Mouse (Mus musculus) Muller cell, postnatal 12 days (primary cell): ENCODE results near the gene Gm20823.
"Not testable (repeated sequence)": the region's sequence is repeated elsewhere in the genome, so short reads cannot be mapped to it uniquely, and the experiment has no call there.

Source experiments
- DNase-seq: peaks from one replicate; pipeline ENCODE4 v3.0.0-alpha.2; 2015; ENCODE audit errors: inconsistent ontology term

Gm20823 gene

DNA sequence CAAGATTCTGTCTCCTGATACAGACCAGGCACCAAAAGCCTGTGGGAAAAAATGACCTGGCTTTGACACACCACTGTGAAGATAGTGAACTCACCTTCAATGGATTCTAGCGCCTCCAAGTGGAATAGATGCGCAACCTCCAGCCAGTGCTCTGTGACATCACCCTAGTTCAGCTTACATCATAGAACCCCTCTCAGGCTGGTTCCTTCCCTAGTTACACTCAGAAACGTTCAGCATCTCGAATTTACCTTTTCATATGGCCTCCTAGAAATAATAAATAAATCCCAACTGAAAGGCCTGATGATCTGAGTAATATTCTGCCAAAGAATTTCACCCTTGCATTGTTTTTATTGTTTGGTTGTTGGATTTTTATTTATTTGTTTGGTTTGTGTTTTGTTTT, at the start of gene Gm20823:
Gm20823 (minus strand) TSS at position 101 of the 400 bp plus-strand sequence.
- DNase-seq: not testable (repeated sequence)
